Mouse (Mus musculus) limb, embryonic 11.5 days (tissue): ENCODE measurements at regions not wholly inside any gene's neighbourhood (a gene's known extent, or its start where the extent isn't known, plus 50 kb on each side); places are given as distances from the start of the nearest gene placed in this dataset.

Source experiments
- ATAC-seq: fragments of 200-750 bp; cut with Nextera tagmentation; 2 replicates; pipeline ENCODE4 v1.8.0; 2017; ENCODE audit warnings: low read depth; ENCODE audit not compliant: insufficient number of reproducible peaks, low FRiP score, low TSS enrichment
- DNase-seq: peaks from one replicate; pipeline ENCODE4 v3.0.0-alpha.2; 2015; ENCODE audit warnings: low spot score
- H3K27ac ChIP-seq: fragments of 300-500 bp; sonication (generic); replicated peaks from 2 replicates; pipeline ENCODE4 v1.5.1; 2014; ENCODE audit warnings: low read depth, mild to moderate bottlenecking, low read length
- H3K27me3 ChIP-seq: fragments of 300-500 bp; sonication (generic); 2 replicates; pipeline ENCODE4 v1.6.1; 2014; ENCODE audit warnings: mild to moderate bottlenecking, low read length, mixed read lengths; ENCODE audit not compliant: control insufficient read depth, insufficient read depth
- H3K36me3 ChIP-seq: fragments of 300-500 bp; sonication (generic); 2 replicates; pipeline ENCODE4 v1.6.1; 2014; ENCODE audit warnings: mild to moderate bottlenecking, low read length, moderate library complexity, mixed read lengths; ENCODE audit not compliant: control insufficient read depth, insufficient read depth
- H3K4me1 ChIP-seq: fragments of 300-500 bp; sonication (generic); 2 replicates; pipeline ENCODE4 v1.6.1; 2014; ENCODE audit warnings: low read length, mixed read lengths; ENCODE audit not compliant: control insufficient read depth, insufficient read depth
- H3K4me2 ChIP-seq: fragments of 300-500 bp; sonication (generic); 2 replicates; pipeline ENCODE4 v1.6.1; 2014; ENCODE audit warnings: low read depth, mild to moderate bottlenecking, moderate library complexity; ENCODE audit not compliant: severe bottlenecking
- H3K4me3 ChIP-seq: fragments of 300-500 bp; sonication (generic); 2 replicates; pipeline ENCODE4 v1.5.1; 2014; ENCODE audit warnings: low read depth, low read length
- H3K9ac ChIP-seq: fragments of 300-500 bp; sonication (generic); 2 replicates; pipeline ENCODE4 v1.6.1; 2014; ENCODE audit warnings: mild to moderate bottlenecking, low read length
- H3K9me3 ChIP-seq: fragments of 300-500 bp; sonication (generic); 2 replicates; pipeline ENCODE4 v1.6.1; 2016; ENCODE audit warnings: low read length; ENCODE audit not compliant: control insufficient read depth
- WGBS: fragments of 180-500 bp; shearing (Covaris S2); extraction: QIAGEN DNeasy Blood & Tissue Kit; methylation state at CpG from one replicate; pipeline ENCODE4 v1.1.7; 2014; 5-methylcytosine and 5-hydroxymethylcytosine counted together

DNA sequence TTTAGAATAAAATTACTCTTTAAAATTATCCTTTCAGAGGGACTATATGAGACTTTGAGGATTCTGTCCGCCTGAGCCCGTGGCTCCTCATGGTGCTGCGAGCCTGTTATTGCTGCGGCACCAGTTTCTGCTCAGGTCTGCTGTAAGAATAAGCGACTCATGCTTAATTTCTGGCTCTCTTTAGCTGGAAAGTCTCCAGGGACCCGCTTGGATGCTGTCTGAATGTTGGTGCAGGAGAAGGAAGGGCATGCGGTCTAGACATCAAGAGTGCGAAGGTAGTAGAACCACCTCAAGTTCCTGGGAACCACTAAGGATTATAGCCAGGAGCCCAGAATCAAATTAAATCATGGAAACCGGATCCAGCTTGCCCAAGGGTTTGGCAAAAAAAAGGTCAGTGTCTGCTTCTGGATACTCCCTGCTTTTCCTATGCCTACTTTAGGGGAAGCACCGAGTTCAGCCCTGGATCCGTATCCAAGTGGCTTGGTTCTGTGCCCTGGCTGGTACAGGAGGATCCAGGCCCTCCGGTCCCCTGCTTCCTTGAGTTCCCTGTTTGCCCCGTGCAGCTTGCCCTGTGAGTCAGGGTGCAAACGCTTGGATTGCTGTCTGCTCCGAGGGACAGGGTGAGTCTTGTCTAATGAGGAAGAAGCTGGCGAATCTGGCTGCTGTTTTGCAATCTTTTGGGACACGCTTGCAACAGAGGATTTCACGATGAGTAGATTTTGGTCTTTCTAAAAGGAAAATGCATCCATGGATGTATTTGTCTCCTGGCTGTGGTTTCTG, 138.2 kb upstream of the Prickle1 start:
- H3K27me3 ChIP-seq = no peaks in the 10 kb centered on the region
- no peak overlapping the region for H3K27ac ChIP-seq
- no peaks in the 10 kb centered on the region for H3K4me1 ChIP-seq

DNA sequence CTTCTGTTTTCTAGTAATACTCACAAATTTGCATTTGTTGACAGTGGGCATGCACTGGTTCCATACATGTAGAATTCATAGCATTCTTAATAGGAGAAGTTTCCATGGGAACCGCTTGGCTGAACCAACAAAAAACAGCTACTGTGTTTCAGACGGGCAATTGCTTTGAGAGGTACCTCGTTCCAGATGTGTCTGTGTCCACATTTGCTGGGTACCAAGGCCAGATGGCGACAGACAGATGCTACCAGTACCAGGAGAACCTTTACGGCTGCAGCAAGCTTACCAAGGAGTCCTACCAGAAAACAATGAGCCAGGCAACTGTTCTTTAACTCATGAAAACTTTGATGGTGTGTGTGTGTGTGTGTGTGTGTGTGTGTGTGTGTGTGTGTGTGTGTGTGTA, 137.1 kb upstream of the Prickle1 start:
- no peaks in the 10 kb centered on the region for H3K36me3 ChIP-seq
- H3K4me1 ChIP-seq = no peaks in the 10 kb centered on the region
- H3K9me3 ChIP-seq = no peaks in the 10 kb centered on the region
- H3K27me3 ChIP-seq = no peaks in the 10 kb centered on the region
- H3K4me3 ChIP-seq = no peak overlapping the region
- no peak overlapping the region for H3K4me2 ChIP-seq
- H3K27ac ChIP-seq = no peak overlapping the region
- 33% methylated on average over 5 of the region's 5 CpGs for WGBS
- ATAC-seq (no peak), DNase-seq (peak; percentile 52)
- H3K9ac ChIP-seq = no peak overlapping the region

More for the DNA sequence above, 138.2 kb upstream of the Prickle1 start:
- ATAC-seq (no peak), DNase-seq (no peak)
- 89% methylated on average over 18 of the region's 18 CpGs for WGBS
- no peaks in the 10 kb centered on the region for H3K36me3 ChIP-seq
- no peak overlapping the region for H3K4me2 ChIP-seq
- H3K9ac ChIP-seq = no peak overlapping the region
- no peaks in the 10 kb centered on the region for H3K9me3 ChIP-seq
- no peak overlapping the region for H3K4me3 ChIP-seq

DNA sequence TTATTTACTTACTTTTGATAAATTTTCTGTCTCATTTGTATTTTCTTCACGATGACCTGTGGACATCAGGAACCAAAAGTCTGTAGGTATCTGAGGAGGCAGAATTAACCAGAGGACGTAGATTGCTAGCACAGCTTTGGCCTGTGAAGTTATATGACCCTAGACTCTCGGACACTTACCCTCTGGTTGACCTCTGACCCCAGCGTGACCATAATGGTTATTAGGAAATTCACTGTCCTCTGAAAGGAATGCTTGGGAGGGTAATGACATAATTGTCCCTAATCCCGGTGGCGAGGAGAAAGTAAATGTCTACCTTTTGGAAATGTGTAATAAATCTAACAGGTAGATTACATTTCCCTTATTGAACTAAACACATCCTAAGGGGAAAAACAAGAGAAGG, 135.5 kb upstream of the Prickle1 start:
- Histone ChIP-seq H3K27me3 (no peaks in the 10 kb centered on the region), H3K4me2 (no peak overlapping the region), H3K9me3 (no peaks in the 10 kb centered on the region), H3K27ac (no peak overlapping the region), H3K4me1 (no peaks in the 10 kb centered on the region), H3K36me3 (no peaks in the 10 kb centered on the region), H3K4me3 (no peak overlapping the region), H3K9ac (no peak overlapping the region)
- ATAC-seq = no peak
- WGBS = 22% methylated on average over 6 of the region's 6 CpGs
- DNase-seq = no peak

DNA sequence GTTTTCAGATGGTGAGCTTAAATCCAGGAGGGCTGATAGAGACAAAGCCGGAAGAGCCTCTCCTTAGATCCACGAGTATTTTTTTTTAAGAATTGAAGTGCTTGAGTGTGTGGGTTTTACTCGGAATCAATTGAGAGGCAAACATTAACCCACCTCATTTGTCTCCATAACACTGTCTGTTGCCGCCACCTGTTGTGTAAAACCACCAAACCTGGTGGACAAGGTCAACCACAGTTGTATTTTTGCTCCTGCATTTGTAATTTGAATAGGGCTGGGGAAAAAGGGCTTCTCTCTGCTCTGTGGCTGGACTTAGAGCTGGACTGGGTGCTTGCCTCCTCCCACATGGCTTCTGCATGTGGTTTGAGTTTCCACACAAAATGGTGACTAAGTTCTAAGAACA, 119.8 kb upstream of the Prickle1 start:
- Histone ChIP-seq H3K4me3 (no peak overlapping the region), H3K4me1 (peaks cover 8% of the 10 kb centered on the region), H3K27me3 (no peaks in the 10 kb centered on the region), H3K27ac (no peak overlapping the region), H3K9me3 (no peaks in the 10 kb centered on the region), H3K4me2 (no peak overlapping the region), H3K36me3 (no peaks in the 10 kb centered on the region), H3K9ac (no peak overlapping the region)
- DNase-seq (no peak), ATAC-seq (no peak)
- WGBS = 40% methylated on average over 4 of the region's 4 CpGs

GRCm38 (mm10) chr15:93713428-93713827, 117.7 kb upstream of the Prickle1 start:
- Histone ChIP-seq H3K27ac (no peak overlapping the region), H3K4me3 (no peak overlapping the region), H3K4me1 (peaks cover 10% of the 10 kb centered on the region), H3K9me3 (no peaks in the 10 kb centered on the region), H3K4me2 (no peak overlapping the region), H3K36me3 (no peaks in the 10 kb centered on the region), H3K9ac (no peak overlapping the region), H3K27me3 (no peaks in the 10 kb centered on the region)
- ATAC-seq (no peak), DNase-seq (no peak)
- 95% methylated on average over 7 of the region's 7 CpGs for WGBS

- 40% methylated on average over 10 of the region's 10 CpGs for WGBS
- Histone ChIP-seq H3K9me3 (no peaks in the 10 kb centered on the region), H3K4me3 (no peak overlapping the region), H3K27me3 (no peaks in the 10 kb centered on the region), H3K36me3 (no peaks in the 10 kb centered on the region), H3K4me1 (peaks cover 10% of the 10 kb centered on the region), H3K4me2 (no peak overlapping the region), H3K9ac (no peak overlapping the region), H3K27ac (no peak overlapping the region)
- ATAC-seq = no peak
- DNase-seq = no peak
Measured at GRCm38 (mm10) chr15:93712594-93712993, 116.9 kb upstream of the Prickle1 start.

GRCm38 (mm10) chr15:93711150-93711784, 115.6 kb upstream of the Prickle1 start:
- 43% methylated on average over 13 of the region's 13 CpGs for WGBS
- H3K4me1 ChIP-seq = peaks cover 12% of the 10 kb centered on the region
- no peaks in the 10 kb centered on the region for H3K27me3 ChIP-seq
- no peak for DNase-seq
- no peak overlapping the region for H3K4me3 ChIP-seq
- no peak overlapping the region for H3K27ac ChIP-seq
- no peak for ATAC-seq
- no peaks in the 10 kb centered on the region for H3K9me3 ChIP-seq
- H3K9ac ChIP-seq = no peak overlapping the region
- H3K4me2 ChIP-seq = no peak overlapping the region
- H3K36me3 ChIP-seq = no peaks in the 10 kb centered on the region

- H3K4me2 ChIP-seq = no peak overlapping the region
- DNase-seq (no peak), ATAC-seq (no peak)
- H3K36me3 ChIP-seq = no peaks in the 10 kb centered on the region
- 51% methylated on average over 15 of the region's 15 CpGs for WGBS
- H3K27ac ChIP-seq = no peak overlapping the region
- no peak overlapping the region for H3K4me3 ChIP-seq
- no peak overlapping the region for H3K9ac ChIP-seq
- H3K27me3 ChIP-seq = no peaks in the 10 kb centered on the region
- no peaks in the 10 kb centered on the region for H3K9me3 ChIP-seq
- H3K4me1 ChIP-seq = peaks cover 14% of the 10 kb centered on the region
Measured at GRCm38 (mm10) chr15:93710493-93711149, 114.9 kb upstream of the Prickle1 start.
